Mouse (Mus musculus): Measurements from ENCODE around the gene Marveld3.

GRCm38 (mm10) chr8:109907376-109907775, 54.6 kb downstream of the Marveld3 start:
- no peak for TF ChIP-seq CTCF (IDR thresholded peaks at IDR 0.05; ENCODE audit: control insufficient read depth, insufficient read depth, low read length)
- no peak for TF ChIP-seq POLR2A (IDR thresholded peaks at IDR 0.05; ENCODE audit: borderline replicate concordance, control insufficient read depth, low read depth, low read length)
